Mouse (Mus musculus) forebrain, embryonic 12.5 days (tissue): ENCODE data around the gene Eif2b2. TPM values are rescaled to one million over a fixed set of nuclear protein-coding genes. Genes with fewer than 3 reads are reported as not detected.

ENCODE experiments used
- ATAC-seq: fragments of 200-750 bp; cut with Nextera tagmentation; 2 replicates; pipeline ENCODE4 v1.8.0; 2017; ENCODE audit warnings: moderate TSS enrichment; ENCODE audit not compliant: low FRiP score
- H3K27ac ChIP-seq: fragments of 300-500 bp; sonication (generic); 2 replicates; pipeline ENCODE4 v1.5.1; 2016; ENCODE audit warnings: mild to moderate bottlenecking
- H3K27me3 ChIP-seq: fragments of 300-500 bp; sonication (generic); 2 replicates; pipeline ENCODE4 v1.6.1; 2016; ENCODE audit warnings: mild to moderate bottlenecking
- H3K36me3 ChIP-seq: fragments of 300-500 bp; sonication (generic); replicated peaks from 2 replicates; pipeline ENCODE4 v1.6.1; 2016; ENCODE audit warnings: mild to moderate bottlenecking
- H3K4me1 ChIP-seq: fragments of 300-500 bp; sonication (generic); 2 replicates; pipeline ENCODE4 v1.6.1; 2016
- H3K4me2 ChIP-seq: fragments of 300-500 bp; sonication (generic); 2 replicates; pipeline ENCODE4 v1.6.1; 2016; ENCODE audit warnings: mild to moderate bottlenecking, moderate library complexity
- H3K4me3 ChIP-seq: fragments of 300-500 bp; sonication (generic); replicated peaks from 2 replicates; pipeline ENCODE4 v1.5.1; 2016; ENCODE audit warnings: mild to moderate bottlenecking
- H3K9ac ChIP-seq: fragments of 300-500 bp; sonication (generic); 2 replicates; pipeline ENCODE4 v1.6.1; 2016; ENCODE audit warnings: mild to moderate bottlenecking
- H3K9me3 ChIP-seq: fragments of 300-500 bp; sonication (generic); 2 replicates; pipeline ENCODE4 v1.6.1; 2016
- WGBS: fragments of 180-500 bp; shearing (Covaris S2); methylation state at CpG from one replicate; pipeline ENCODE4 v1.1.7; 2016; 5-methylcytosine and 5-hydroxymethylcytosine counted together
- polyA plus RNA-seq: library from polyadenylated mRNA; unstranded; fragments of >200 nt; fragmentation: Nextera tagmentation; extraction: Ambion mirVana; gene quantifications from 2 replicates; pipeline ENCODE4 v1.2.1, GENCODE M21; 2016

Eif2b2 gene
- polyA plus RNA-seq, 1 experiment from 2014 or later: 98.3 TPM

DNA sequence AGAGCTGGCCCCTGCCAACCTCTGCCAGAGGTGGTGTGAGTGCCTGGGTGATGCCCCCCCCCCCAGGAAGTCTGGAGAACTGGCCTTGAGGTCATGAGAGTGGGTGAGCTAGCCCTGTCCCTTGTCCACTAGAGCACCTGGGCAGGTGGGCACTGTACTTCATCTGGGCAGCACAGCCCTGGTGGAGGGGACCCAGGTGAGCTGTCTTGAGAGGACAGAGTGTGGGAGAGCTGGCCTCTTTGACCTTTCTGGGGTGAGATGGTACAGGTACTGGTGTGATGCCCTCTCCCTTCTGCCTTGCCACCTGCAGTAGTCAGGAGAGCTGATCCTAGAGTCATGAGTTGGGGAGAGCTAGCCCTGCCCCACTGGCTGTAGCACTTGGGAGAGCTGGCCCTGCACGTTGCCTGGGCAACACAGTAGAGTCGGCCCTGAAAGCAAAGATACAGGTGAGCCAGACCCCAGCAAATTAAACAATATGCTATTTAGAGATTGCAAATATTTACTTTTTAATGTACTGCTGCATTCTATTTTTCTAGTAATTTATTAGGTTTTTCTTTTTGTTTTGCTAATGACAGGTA, 1.5 kb upstream of the Eif2b2 start:
- H3K27ac ChIP-seq: no peak overlapping the region
- ATAC-seq: no peak
- H3K9ac ChIP-seq: no peak overlapping the region
- peaks cover 16% of the 10 kb centered on the region for H3K36me3 ChIP-seq
- H3K4me2 ChIP-seq: no peak overlapping the region
- H3K27me3 ChIP-seq: no peaks in the 10 kb centered on the region
- H3K4me3 ChIP-seq: no peak overlapping the region
- H3K9me3 ChIP-seq: no peaks in the 10 kb centered on the region
- WGBS: 77% methylated on average over 2 of the region's 2 CpGs
- peaks cover 27% of the 10 kb centered on the region for H3K4me1 ChIP-seq

- peaks cover 36% of the 10 kb centered on the region for H3K36me3 ChIP-seq
- peak overlapping the region; percentile 88 for H3K4me3 ChIP-seq
- H3K4me2 ChIP-seq: peak overlapping the region; percentile 95
- peak overlapping the region; percentile 81 for H3K9ac ChIP-seq
- H3K27ac ChIP-seq: 0 out of 2 replicates have a peak overlapping the region, but pooled peaks have one; percentile 50
- 4% methylated on average over 12 of the region's 12 CpGs for WGBS
- H3K4me1 ChIP-seq: peaks cover 27% of the 10 kb centered on the region
- H3K9me3 ChIP-seq: no peaks in the 10 kb centered on the region
- H3K27me3 ChIP-seq: no peaks in the 10 kb centered on the region
- no peak; the same call in 1 of the 2 replicates for ATAC-seq
Observed at GRCm38 (mm10) chr12:85219905-85220290, 617 bp downstream of the Eif2b2 start.

DNA sequence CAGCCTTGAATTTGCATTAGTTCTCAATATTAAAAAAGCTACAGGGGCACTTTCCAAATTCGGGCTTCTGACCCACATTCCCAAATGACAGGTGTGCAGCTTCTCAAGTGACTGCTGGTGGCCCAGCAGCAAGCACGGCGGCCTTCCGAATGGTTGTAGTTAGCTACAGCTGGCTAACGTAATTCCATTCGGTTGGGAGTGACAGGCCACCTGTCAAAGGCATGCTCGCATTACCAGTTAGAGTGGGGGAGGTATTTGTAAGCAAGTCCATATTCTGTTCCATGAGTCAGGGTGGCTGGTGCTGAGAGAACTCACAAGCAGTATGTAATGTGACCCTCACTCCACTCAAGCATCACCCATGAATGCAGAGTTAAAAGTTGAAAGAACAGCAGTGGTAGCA, 7.9 kb downstream of the Eif2b2 start:
- H3K4me2 ChIP-seq: no peak overlapping the region
- 80% methylated on average over 7 of the region's 7 CpGs for WGBS
- no peak overlapping the region for H3K4me3 ChIP-seq
- H3K27ac ChIP-seq: no peak overlapping the region
- H3K9ac ChIP-seq: no peak overlapping the region
- H3K9me3 ChIP-seq: no peaks in the 10 kb centered on the region
- no peaks in the 10 kb centered on the region for H3K4me1 ChIP-seq
- no peaks in the 10 kb centered on the region for H3K27me3 ChIP-seq
- no peak for ATAC-seq
- H3K36me3 ChIP-seq: peaks cover 54% of the 10 kb centered on the region

DNA sequence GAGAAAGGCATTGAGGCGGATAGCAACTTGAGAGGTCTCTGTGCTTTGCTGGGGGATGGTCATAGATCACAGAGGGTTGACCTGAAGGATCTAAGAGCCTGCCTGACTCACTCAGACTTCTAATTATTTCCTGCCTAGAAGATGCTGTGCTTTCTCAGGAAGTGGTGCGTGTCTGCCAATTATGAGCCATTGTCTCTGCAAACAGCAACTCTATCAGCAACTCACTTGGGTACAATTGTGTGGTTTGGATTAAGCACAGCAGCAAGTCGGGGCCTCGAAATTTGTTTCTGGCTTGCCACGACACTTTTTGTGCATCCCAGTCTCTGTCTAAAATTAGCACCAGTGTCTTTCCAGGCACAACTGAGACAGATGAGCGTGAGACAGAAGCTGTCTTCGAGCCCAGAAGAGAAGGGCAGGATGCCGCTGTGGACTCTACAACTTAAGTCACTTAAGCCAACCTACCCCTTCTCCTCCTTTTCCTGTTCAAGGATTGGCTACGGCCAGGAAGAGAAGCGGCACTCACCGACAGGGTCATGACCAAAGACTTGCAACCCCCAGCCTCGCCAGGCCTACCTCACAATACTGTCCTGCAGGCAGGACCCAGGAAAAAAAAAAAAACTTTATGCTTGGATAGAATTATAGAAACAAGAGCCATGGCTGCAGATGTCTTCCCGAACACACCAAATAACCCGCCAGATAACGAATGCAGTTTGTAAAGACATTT, 8.8 kb downstream of the Eif2b2 start:
- Histone ChIP-seq H3K27me3 (no peaks in the 10 kb centered on the region), H3K4me2 (no peak overlapping the region), H3K36me3 (peaks cover 46% of the 10 kb centered on the region), H3K27ac (no peak overlapping the region), H3K4me1 (no peaks in the 10 kb centered on the region), H3K9ac (no peak overlapping the region), H3K4me3 (no peak overlapping the region), H3K9me3 (no peaks in the 10 kb centered on the region)
- ATAC-seq: no peak
- WGBS: 61% methylated on average over 15 of the region's 15 CpGs

DNA sequence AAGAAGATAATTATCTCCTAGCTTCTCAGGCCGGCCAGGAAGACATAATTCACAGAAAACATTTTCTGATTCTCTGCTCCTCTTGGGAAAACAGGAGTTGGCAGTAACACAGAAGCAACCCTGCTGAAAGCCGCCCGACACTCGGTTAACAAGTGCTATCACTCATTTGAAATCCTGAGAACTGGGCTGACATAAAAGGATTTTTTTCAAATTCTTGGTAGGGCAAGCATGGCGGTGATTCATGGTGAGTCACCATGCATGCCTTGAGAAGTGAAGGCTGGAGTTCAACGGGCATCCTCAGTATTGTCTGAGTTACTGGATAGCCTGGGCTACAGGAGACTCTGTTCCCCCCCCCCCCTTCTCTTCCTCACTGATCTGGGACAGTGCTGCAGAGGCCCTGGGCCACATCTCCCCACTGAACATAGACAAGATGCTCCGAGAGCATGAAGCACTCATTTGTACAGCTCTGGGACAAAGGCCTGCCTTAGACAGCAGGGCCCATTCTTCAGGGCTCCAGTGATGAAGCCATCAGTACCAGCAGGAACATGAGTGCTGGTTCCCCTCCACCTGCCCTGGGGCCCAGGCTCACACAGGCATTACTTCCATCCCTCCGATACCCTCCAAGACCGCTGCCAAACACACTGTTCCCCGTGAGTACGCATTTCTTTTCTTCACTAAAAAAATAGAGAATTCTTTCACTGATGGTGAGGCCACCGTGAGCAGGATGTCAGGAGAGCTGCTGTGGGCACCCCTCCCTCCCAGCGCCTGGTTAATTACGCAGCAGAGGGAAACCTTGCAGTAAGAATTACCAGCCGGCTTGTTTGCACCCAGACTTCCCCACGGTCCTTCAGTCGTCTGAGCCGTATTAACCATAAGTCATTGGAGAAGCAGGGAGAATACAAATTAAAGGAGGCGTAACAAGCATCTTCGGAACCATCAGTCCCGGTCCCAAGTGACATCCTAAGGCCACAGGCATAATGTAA, 14.4 kb downstream of the Eif2b2 start:
- H3K4me2 ChIP-seq: no peak overlapping the region
- no peak overlapping the region for H3K9ac ChIP-seq
- H3K9me3 ChIP-seq: no peaks in the 10 kb centered on the region
- WGBS: 85% methylated on average over 21 of the region's 21 CpGs
- H3K27me3 ChIP-seq: no peaks in the 10 kb centered on the region
- ATAC-seq: no peak
- H3K27ac ChIP-seq: no peak overlapping the region
- H3K36me3 ChIP-seq: 0 out of 2 replicates have a peak, but pooled peaks cover 5% of the 10 kb centered on the region
- H3K4me1 ChIP-seq: no peaks in the 10 kb centered on the region
- H3K4me3 ChIP-seq: no peak overlapping the region

- H3K9ac ChIP-seq: no peak overlapping the region
- H3K4me3 ChIP-seq: no peak overlapping the region
- H3K4me2 ChIP-seq: no peak overlapping the region
- H3K27ac ChIP-seq: no peak overlapping the region
- no peaks in the 10 kb centered on the region for H3K27me3 ChIP-seq
- H3K4me1 ChIP-seq: no peaks in the 10 kb centered on the region
- no peaks in the 10 kb centered on the region for H3K9me3 ChIP-seq
- 0 out of 2 replicates have a peak, but pooled peaks cover 5% of the 10 kb centered on the region for H3K36me3 ChIP-seq
- ATAC-seq: no peak
- WGBS: 94% methylated on average over 5 of the region's 5 CpGs
Observed at GRCm38 (mm10) chr12:85237553-85237952, 18.3 kb downstream of the Eif2b2 start.

DNA sequence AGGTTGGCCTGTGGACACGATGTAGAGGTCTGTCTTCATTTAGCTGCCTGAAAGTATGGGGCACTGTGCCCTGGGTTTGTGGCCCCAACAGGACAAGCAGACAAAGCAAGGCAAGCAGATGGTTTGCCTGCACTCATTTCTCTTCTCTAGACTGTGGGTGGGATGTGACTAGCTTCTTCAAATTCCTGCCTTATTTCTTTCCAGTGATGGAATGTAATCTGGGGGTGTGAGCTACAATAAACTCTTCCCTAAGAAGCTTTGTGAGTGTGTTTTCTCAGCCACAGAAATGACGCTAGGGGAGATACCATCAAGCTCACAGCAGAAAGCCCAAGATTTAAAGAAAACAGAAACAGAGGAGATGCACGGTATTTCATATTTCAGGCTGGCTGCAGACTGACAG, 32.8 kb downstream of the Eif2b2 start:
- Histone ChIP-seq H3K4me2 (no peak overlapping the region), H3K9me3 (no peaks in the 10 kb centered on the region), H3K27ac (no peak overlapping the region), H3K4me1 (no peaks in the 10 kb centered on the region), H3K9ac (no peak overlapping the region), H3K36me3 (no peaks in the 10 kb centered on the region; the same call in 1 of the 2 replicates), H3K4me3 (no peak overlapping the region), H3K27me3 (no peaks in the 10 kb centered on the region)
- 85% methylated on average over 3 of the region's 3 CpGs for WGBS
- ATAC-seq: no peak

- H3K9me3 ChIP-seq: no peaks in the 10 kb centered on the region
- 0 out of 2 replicates have a peak, but pooled peaks cover 4% of the 10 kb centered on the region for H3K36me3 ChIP-seq
- ATAC-seq: no peak
- no peaks in the 10 kb centered on the region for H3K4me1 ChIP-seq
- no peak overlapping the region for H3K9ac ChIP-seq
- WGBS: 78% methylated on average over 7 of the region's 7 CpGs
- no peak overlapping the region for H3K4me2 ChIP-seq
- H3K4me3 ChIP-seq: no peak overlapping the region
- H3K27me3 ChIP-seq: no peaks in the 10 kb centered on the region
- H3K27ac ChIP-seq: no peak overlapping the region
Observed at GRCm38 (mm10) chr12:85256074-85256751, 36.9 kb downstream of the Eif2b2 start.

- WGBS: 88% methylated on average over 7 of the region's 7 CpGs
- Histone ChIP-seq H3K9me3 (no peaks in the 10 kb centered on the region), H3K9ac (no peak overlapping the region), H3K4me2 (no peak overlapping the region), H3K36me3 (0 out of 2 replicates have a peak, but pooled peaks cover 4% of the 10 kb centered on the region), H3K27ac (no peak overlapping the region), H3K4me1 (no peaks in the 10 kb centered on the region), H3K4me3 (no peak overlapping the region), H3K27me3 (no peaks in the 10 kb centered on the region)
- ATAC-seq: no peak
Observed at GRCm38 (mm10) chr12:85257008-85257639, 37.8 kb downstream of the Eif2b2 start.

DNA sequence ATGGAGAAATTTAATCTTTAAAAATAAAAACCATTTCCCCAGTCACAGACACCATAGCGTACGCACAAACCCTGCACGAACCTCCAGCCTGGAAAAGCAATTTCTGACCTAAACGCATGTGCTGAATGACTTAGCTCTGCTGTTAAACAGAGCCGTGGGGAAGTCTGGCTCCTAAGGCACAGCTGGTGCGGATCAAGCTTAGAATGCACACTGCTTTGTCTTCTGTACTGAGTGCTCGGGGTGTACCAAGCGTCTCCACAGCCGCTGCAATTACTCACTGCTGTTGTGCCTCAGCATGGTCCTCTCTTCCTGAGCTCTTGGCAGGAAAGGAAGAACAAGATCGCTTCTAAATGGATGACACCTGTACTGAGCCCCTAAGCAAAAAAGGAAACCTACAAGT, 43.2 kb downstream of the Eif2b2 start:
- Histone ChIP-seq H3K27ac (no peak overlapping the region), H3K4me3 (no peak overlapping the region), H3K9me3 (no peaks in the 10 kb centered on the region), H3K4me2 (no peak overlapping the region), H3K36me3 (0 out of 2 replicates have a peak, but pooled peaks cover 4% of the 10 kb centered on the region), H3K4me1 (no peaks in the 10 kb centered on the region), H3K27me3 (no peaks in the 10 kb centered on the region), H3K9ac (no peak overlapping the region)
- no peak for ATAC-seq
- 59% methylated on average over 10 of the region's 10 CpGs for WGBS

- 78% methylated on average over 5 of the region's 5 CpGs for WGBS
- no peak overlapping the region for H3K27ac ChIP-seq
- H3K4me2 ChIP-seq: no peak overlapping the region
- H3K4me3 ChIP-seq: no peak overlapping the region
- ATAC-seq: no peak
- 0 out of 2 replicates have a peak, but pooled peaks cover 2% of the 10 kb centered on the region for H3K36me3 ChIP-seq
- no peaks in the 10 kb centered on the region for H3K4me1 ChIP-seq
- H3K9me3 ChIP-seq: no peaks in the 10 kb centered on the region
- H3K9ac ChIP-seq: no peak overlapping the region
- H3K27me3 ChIP-seq: no peaks in the 10 kb centered on the region
Observed at GRCm38 (mm10) chr12:85263190-85263589, 43.9 kb downstream of the Eif2b2 start.
